Mouse (Mus musculus): ENCODE measurements around the gene Edf1.

Edf1 gene

DNA sequence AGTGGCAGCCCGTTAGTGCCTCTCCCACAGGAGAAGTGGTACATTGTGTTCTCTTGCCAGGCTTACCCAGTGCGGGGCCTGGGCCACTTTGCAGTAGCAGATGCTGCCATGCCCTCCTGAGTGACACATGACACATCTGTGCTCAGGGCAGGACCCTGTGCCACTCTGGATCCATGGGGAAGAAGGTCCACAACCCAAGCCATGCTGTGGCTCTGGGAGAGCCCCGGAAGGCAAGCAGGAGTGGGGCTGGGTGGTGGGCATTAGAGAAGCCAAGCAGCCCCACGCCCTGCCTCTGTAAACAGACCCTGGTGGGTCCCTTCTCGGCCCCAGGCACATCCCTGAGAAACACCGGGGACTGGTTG lies 25.5 kb downstream of the Edf1 start:
- no peak for DNase-seq

DNA sequence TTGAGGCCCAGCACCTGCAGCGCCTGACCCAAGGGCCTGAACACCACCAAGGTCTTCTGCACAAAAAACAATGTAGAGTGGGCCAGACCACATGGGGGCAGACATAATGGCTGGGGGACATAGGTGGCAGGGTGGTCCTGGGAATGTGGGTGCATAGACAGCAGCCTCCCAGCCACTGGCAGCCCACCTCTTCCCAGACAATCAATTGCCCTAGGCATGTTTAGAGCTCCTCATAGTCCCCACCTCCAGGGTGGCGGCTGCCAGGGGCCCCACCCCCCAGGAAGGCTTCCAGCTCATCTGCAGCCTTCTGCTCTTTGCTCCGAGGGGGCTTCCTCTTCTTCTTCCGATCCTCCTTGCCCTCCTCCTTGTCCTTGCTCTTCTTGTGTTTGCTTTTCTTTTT lies 25.9 kb downstream of the Edf1 start:
- DNase-seq = no peak

DNA sequence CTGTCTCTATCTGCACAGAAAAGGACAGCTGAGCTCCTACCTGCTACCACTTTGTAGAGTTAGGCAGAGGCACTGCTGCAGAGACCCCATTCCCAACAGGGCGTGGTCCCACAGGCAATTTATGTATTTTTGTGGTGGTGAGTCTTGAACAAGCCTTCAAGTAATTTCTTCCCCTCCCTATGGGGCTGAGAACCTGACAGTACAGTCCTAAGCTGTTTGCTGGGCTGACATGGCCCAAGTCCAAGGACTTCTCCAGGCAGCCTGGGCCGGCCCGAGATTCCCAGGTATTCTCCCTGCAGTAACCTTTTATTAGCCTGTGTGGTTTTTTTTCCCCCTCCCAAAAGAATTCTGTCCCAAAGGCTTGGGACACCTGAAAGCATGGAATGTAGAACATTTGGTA lies 26.5 kb downstream of the Edf1 start:
- no peak for DNase-seq

DNA sequence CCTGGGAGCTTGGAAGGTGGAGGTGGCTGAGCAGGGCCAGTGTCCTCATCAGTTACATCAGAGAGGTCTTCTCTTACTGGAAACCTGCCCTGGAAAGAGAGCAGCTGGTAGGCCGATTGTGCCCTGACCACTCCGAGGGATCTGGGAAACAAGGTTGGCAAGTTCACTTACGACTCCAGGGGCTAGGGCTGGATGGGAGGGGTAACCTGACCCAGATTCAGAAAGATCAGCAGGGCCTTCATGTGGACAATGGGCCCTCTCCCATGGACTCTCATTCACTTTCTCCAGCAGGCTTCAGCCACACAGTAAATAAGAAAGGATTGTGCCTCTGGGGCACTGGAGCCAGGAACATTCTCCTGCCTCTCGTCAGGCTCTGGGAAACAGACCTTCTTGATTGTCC lies 27.2 kb downstream of the Edf1 start:
- no peak for DNase-seq

DNA sequence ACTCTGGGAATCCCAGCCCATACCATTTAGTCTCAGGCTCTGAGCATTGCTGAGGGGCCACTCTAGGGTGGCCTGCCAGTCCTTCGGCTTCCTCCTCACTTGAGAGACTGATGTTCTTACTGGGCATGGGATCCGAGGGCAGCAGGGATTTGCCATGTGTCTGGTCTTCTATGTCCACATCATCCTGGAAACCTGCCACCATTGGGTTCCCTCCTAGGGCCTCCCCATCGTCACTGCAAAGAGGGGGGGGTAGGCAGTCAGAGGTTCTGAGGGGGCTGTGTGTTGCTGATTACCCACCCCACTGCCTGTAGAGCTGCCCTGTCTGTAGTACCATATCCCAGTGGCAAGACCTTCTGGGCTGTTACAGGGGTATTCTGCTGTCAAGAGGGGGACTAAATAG lies 28.0 kb downstream of the Edf1 start:
- no peak for DNase-seq

DNA sequence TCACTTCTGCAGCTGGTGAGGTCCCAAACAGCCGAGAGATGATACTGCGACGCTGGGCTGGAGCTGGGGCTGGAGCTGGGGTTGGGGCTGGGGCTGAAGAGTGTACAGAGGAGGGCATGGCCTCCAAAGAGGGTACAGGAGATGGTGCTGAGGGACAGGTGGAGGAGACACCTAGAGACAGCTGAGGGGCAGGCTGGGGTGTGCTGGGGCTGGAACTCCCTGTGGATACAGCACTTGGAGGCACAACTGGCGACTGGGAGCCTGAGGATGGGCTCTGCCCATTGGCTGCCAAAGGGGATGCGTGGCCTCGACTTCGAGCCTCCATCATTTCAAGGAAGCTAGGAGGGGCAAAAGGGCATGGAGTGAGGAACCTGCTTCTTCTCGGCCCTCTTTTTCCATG lies 29.6 kb downstream of the Edf1 start:
- no peak for DNase-seq

DNA sequence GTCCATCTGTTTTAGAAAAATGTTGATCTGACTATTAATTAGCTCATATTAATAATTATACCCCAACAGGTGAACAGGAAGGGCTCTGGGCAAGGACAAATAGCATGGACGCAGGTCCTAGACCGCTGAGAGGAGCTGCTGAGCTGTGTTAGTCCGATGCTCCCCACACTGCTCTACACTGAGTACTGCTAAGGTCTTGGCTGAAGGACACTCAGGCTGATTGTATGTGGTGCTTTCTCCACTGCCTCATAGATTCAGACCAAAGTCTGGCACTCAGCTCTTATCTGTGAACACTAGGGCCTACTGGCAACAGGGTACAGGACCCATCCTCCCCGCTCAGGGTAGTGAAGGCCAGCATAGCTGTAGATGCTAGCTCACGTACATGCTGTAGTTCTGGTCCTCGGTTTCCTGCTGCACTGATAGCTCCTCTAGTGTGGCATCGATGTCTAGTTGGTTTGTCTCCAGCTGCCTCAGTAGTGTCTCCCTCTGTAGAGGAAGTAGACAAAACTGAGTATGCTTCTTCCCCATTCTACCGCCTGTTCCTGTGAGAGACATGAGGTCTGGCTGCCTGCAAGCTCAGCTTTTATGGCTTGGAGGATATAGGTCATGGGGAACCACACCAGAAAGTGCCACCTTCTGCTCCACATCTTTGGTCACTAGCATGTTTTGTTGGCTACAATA lies 30.7 kb downstream of the Edf1 start:
- no peak for DNase-seq

DNA sequence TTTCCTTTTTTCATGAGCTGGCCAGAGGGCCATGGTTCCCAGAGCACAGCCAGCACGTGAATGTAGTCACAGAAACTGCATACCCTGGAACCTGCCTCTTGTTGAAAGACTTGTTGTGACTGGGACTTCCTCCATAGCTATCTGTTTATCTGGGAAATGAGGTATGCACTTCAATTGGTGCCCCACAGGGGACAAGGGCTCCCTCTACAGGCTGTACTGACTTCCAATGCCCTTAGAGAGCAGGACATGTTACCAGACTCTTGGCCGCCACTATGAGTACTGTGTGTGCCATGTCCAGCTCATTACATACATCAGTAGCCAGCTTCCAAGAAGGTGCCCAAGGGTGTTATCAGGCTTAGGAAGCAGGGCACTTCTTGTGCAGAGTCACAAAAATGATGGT lies 34.2 kb downstream of the Edf1 start:
- no peak for DNase-seq

DNA sequence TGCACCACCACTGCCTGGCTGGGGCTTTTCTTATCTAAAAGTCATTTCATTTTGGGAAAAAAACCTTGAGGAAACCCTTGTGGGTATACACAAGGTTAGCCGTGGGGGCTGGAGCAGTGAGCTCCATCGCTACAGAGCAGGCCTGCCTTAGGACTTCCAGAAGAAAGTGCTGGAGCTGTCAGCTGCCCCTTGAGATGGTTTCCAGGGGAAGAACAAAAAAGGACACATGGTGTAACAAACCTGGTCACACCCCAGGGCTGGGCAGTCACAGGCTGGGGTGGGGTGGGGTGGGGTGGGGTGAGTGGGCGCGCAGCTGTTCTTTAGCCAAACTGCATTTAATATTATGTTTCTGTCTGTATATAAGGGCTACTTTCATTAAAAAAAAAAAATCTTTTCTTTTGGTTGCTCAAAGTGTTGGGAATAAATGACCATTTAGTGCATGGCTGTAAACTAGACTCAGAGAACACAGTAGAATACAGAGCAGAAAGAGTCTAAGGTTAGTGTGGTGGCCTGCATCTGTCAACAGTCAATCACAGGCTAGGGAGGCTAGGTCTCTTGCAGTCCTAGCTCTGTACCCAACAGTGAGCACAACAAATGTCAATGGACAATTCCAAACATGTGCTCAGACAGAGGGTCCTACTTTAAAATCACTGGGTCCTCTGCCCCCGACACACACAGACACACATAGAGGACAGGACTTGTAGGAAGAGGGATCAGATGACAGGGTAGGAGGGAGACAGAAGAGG lies 39.3 kb downstream of the Edf1 start:
- DNase-seq = no peak

DNA sequence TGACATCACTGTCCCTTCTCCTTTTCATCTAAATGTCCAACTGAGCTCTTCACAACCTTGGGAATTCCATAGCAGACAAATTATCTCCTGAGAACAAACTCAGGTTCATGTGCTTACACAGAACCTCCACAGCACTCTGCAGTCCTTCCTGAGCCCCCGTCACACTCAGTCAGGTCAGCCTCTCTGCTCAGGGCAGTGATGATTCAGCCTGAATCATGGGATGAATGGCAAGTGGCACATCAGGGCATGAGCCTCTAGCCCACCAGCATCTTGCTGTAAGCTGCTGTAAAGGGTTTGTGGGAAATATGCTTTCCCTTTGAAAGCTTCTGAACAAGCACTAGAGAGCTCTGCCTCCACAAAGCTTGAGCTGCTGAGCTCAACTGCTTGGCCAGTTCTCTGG lies 41.1 kb downstream of the Edf1 start:
- no peak for DNase-seq

DNA sequence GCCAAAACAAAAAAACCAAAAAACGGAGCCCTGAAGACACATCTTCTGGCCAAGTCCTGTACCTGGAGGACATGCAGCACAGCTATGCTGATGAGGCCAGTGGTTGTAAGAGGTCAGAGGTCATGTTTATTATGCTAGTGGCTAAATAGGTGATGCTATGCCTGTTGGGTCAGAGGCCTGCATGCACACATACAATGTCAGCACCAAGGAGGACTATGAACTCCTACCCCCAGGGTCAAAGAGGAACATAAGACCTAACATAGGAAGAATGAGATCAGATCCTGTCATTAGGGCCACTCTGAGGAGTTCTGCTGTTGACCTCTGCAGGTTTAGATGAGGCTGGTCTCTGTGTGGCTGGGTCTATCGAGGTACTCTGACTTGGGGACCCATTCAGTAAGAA lies 42.4 kb downstream of the Edf1 start:
- DNase-seq = no peak

DNA sequence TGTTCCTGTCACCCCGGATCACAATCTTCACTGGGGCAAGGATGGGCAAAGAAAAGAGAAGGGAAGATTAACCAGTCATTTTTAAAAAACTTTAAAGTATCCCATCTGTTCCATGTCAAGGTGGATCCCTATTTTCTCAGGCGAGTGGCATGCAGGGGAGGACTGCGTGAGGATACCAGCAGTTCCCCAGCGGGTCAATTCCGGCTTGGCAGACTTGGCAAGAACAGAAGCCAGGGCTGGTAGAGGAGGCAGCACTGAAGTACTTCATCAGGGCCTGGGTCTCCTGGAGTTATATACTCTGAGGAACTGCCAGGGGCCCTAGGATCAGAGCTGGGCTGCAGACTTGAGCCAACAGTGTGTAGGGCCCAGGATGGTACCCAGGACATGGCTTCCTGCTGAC lies 44.9 kb downstream of the Edf1 start:
- DNase-seq = no peak

DNA sequence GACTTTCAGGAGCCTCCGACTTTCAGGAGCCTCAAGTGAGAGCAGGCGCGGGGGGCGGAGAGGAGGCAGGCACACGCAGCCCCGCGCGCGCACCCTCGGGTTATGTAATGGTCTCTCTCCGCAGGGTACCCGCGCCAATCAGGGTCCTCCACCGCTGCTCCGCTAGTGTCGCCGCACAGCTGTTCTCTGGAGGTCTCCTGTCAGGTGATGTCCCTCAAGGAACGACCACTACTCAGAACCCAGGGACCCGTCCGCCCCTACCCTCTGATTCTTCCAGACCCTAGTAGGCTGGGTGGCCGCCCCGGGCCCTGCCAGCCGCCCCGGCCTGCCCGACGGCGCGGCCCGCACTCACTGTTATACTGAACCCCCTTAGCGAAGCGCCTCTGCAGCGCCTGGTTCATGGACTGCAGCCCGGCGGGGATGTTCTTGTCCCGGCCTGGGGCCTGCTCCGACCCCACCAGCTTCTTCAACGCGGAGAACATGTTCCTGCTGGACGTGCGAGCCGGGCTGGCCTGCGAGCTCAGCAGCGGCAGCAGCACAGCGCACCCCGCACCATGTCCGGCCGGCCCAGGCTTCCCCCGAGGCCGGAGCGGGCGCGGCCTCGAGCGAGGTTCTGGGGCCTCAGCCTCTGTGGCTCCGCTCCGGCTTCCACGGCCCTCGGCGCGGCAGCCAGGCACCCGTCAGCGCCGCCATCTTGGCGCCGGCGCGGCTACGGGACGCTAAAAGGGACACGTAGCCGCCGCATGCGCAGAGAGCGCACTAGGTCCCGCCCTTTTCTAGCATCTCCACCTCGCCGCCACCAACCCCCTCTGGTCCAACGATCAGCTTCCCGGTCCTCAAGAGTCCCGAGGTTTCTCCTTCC lies 50.3 kb downstream of the Edf1 start, which contains the start of gene Rabl6:
Gene Rabl6, minus strand, starts transcription at position 761 of the 862 bp plus-strand sequence.
- peak; percentile 94 for DNase-seq

DNA sequence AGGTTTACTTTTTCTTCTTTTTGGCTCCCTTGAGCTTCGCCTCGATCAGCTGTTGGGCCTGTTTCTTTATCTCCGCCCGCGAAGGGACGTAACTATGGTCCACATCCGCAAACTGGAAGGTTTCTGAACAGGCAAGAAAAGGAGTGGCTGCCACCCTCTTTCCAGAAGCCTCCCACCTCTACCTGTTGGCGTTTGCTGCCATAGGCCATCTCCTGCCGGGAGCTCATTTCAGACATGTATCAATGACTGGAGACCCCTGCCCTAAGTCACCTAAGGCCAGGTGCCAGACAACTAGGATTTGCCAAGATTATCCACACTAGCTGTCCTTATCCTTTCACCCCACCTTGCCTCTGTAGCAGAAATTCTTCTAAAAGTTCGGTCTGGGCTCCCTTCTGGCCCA lies 51.0 kb downstream of the Edf1 start:
- no peak for DNase-seq

Measured in kidney, postnatal 14 days (tissue).